Mouse (Mus musculus): ENCODE data around the gene Lpin2.

Lpin2 gene

DNA sequence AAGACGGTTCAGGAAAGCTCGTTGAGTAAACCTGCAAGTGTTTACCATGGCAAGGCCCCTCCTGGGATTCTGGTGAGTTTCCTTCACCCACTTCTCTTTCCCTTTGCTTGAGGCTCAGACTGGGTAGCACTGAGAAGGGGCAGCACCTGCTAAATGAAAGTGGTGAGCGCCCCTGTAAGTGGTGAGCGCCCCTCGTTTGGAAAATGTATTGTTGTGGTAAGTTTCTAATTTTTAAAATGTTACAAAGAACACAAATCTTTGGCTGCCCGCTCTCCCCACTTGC lies 22.4 kb downstream of the Lpin2 start:
- peak; percentile 38 for DNase-seq

DNA sequence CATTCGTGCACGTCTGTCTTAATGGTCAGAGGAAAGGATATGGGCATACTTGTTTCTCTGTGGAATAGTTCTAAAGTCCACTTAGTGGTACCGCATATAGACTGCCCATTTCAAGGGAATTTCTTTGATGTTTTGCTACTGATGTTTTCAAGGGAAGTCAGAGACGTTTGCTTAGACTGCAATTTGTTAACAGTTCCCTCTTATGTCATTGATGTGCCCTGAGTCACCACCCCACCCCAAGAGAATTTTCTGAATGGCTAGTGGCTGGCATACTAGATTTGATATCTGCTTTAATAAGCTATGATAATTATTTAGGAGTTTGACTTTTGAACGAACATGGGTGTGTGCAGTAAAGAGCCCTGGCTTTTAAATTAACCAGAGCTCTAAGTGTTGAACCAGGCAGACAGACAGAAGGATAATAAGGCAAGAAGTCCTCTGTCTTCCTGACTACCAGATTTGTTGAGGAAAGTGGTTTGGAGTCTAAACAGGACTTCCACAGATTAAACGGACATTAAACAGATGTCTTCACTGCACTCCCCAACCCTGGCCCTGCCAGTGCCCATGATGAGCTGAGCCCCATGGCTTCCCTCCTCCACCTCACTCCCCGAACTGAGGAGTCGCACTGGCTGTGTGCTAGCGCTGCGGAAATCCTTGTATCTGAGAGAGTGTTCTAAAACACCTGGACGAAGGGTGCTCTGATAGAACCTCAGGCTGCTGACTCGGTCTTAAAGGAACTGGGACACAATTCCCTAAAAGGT lies 24.0 kb downstream of the Lpin2 start:
- no peak for DNase-seq

DNA sequence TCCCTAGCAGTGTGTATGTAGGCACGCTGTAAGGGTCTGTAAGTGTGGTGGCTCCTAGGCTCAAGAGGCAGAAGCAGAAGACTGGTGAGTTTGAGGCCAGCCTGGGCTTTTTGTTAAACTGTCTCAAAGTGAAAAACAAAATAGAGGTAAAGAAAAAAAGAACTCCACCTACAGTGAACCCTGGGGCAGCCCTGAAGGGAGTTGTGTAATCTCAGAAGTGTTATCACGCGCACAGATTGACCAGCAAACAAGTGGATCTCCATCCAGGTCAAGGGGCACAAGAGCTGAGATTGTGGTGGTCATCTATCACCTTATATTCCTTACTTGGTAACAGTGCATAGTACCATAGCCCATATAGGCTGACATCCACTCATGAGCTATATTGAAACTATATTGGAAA lies 24.9 kb downstream of the Lpin2 start:
- no peak for DNase-seq

DNA sequence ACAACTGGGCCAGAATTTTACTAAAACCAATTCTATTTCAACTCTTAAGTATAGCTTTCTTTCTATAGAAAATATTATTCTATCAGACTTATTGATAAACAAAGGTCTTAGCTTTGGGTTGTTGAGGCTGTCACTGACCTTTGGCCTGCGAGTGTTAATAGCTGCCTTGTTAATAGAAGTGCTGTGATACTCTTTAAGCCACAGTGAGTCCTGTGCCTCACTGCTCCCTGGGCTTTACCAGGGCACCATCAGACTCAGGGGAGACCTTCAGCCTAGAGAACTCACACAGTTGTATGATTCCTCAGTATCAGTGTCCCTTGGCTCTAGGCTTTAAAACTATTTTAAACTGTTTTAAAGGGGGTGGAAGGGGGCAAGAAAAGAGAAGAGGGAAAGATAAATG lies 26.0 kb downstream of the Lpin2 start:
- DNase-seq, result no peak

DNA sequence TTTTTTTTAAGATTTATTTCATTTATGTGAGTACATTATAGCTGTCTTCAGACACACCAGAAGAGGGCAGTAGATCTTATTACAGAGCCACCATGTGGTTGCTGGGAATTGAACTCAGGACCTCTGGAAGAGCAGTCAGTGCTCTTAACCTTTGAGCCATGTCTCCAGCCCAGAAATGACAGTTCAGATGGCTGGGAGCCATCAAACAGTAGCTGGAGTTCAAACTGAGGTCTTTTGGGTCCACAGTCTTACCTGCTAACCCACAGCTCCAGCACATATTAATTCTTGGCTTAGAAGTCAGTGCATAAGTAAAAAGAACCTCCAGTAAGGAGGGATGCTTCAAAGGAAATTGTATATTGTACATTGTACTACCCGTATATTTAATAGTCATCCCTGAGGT lies 26.6 kb downstream of the Lpin2 start:
- no peak for DNase-seq

DNA sequence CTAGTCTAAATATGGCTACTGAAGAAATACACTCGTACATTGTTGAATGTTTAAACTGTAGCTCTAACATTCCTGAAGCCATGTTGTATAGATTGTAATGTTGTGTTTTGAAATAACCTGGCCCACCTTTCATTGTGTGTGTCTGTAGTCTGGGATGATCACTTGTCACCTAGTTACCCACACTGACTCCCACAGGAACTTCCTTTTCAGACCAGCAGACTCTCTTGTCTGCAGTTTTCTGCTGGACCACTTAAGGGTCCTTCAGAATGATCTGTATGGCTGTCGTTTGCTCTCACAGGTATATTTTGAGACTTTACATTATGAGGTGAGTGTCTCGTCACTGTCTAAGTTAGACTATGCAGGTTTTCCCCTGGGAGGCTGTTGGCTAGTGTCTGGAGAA lies 27.6 kb downstream of the Lpin2 start:
- no peak for DNase-seq

DNA sequence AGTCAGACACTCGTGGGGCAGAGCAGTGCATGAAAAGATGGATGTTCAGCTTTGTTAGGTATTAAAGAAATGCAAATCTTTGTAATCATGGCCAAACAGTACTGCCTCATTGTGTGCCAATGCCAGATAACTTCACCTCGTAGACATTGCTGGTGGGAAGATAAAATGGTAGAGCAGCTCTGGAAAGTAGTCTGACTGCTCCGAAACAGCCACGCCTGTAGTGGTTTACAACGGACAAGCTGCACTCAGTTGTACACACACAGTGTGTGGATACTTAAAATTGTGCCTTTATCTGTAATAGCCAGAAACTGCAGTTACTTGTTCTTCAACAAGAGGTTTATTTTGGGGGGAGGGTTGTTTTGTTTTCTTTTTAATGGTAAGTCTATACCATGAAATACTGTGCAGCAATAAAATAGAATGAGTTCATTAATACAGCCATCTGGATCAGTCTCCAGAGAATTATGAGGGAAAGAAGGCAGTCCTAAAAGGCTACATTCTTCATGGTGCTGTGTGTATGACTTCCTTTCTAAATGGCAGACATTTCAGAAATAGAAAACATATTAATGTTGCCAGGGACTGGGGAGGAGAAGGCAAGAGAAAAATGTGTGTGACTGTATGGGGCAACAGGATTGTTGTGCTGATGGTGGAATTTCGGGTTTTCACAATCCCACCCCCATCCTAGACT lies 29.7 kb downstream of the Lpin2 start:
- DNase-seq, result no peak

DNA sequence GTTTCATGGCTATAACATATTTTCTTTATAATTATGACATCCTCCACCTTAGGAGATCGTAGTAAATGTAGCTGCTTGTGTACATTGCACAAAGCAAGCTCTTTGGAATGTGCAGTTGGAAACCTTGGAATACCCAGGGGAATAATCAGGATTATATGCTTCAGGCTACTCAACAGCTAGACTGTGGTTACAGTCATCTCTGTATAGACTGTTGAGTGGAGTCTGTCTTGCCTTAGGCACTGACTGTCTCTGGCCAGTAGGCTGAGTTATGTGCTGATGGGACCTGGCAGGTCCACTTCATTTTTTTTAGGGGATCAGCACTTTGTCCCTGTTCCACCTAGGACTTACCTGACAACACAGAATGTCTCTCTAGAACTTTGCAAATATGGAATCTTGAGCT lies 31.3 kb downstream of the Lpin2 start:
- DNase-seq, result no peak

DNA sequence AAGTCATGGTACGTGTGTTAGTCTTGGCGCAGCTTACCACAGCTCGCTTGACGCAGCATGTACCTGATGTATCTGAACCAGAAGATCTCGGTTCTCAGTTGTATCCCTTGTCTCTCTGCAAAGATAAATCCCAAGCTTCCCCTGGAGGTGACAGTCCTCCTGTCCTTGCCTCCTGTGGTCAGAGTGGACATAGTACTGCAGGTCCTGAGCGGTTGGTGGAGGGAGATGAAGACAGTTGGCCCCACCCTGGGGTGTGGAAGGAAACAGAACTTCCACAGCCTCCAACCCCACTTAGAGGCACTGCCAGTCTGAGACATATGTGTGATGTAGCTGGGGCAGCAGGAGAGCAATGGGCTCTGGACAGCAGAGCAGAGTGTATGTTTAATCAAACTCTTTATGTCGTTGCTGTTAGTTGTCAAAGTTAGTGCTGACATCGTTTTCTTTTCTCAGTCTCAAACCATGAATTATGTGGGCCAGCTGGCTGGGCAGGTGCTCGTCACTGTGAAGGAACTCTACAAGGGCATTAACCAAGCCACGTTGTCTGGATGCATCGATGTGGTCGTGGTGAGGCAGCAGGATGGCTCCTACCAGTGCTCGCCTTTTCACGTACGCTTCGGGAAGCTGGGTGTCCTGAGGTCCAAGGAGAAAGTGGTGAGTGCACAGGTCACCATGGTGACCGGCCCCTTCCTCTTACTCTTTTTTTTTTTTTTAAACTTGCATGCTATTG lies 32.3 kb downstream of the Lpin2 start:
- no peak for DNase-seq

DNA sequence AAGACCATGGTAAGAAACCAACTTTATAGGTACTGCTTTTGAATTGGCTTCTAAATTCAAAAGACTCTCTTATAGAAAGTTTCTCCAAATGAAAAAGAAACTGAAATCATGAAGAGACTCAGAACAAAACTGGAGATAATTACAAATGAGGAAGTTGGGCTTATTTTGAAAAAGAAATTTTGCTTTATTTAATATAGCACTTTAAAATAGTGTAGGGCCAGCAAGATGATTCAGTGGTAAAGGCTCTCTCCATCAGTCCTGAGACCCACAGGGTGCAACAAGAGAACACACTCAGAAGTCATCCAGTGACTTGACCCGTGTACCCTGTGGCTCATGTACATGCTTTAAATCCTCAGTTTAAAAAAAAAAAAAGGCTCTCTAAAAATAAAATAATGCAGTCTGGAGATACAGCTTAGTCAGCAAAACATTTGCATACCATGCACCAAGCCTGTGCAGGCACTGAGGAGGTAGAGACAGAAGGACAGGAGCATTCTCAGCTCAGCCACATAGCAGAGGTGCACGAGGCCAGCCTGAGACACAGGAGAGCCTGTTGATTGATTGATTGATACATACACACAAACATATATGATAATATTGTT lies 33.0 kb downstream of the Lpin2 start:
- DNase-seq, result no peak

DNA sequence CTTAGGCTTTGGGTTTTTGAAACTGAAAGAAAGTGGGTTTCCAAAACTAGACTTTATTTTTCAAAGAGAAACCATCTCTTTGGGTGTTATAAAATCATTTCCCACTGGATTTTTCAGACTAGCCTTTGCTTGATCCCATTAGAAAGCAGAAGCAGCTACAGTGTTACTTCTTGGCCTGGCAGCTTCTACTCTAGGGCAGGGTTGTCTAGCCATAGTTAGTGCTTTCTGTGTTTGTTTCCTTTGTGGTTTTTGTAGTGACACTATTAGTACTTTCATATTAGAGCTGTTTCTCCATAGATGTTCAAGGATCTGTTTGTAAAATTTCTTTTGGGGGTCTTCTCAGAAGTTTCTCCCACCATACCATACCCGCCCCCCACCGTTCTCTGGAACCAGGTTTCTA lies 33.9 kb downstream of the Lpin2 start:
- no peak for DNase-seq

DNA sequence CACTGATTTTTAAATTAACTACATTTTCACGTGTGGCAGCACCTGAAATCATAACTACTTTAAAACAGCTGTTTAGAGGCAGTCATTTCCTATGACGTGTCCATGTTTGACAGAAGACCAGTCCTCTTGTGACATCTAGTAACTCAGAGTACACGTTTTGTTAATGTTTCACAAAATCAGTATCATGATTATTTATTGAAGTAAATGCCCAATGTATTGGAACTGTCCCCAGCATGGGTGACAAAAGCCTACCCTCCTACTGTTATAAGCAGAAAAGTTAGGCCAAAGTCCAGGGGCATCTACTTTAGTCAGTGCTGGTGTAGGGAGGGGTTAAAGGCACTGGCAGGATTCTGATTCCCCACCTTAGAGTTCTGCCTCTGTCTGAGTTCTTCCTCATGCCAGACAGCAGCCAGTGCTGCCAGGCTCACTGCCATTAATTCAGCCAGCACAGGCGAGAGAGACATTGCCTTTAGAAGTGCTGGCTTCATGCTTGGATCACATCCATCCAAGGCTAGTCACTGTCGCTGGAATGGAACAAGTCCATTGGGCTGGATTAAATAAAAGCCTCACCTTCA lies 34.8 kb downstream of the Lpin2 start:
- DNase-seq, result no peak

DNA sequence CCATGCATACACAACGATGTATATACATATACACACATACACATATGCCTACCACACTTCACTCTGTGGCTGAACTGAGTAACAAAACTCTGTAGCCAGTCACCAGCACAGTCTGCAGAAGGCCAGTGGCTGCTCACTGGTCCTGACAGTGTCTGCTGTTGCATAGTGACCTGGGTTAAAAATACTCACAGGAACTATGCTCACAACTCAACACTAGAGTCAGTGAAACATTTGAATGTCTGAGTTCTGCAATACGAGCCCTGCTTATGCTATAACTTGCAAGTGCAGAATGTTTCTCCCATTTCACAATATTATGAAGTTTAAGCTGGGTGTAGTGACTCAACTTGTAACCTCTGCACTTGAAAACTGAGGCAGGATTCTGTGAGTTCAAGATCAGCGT lies 39.0 kb downstream of the Lpin2 start:
- no peak for DNase-seq

DNA sequence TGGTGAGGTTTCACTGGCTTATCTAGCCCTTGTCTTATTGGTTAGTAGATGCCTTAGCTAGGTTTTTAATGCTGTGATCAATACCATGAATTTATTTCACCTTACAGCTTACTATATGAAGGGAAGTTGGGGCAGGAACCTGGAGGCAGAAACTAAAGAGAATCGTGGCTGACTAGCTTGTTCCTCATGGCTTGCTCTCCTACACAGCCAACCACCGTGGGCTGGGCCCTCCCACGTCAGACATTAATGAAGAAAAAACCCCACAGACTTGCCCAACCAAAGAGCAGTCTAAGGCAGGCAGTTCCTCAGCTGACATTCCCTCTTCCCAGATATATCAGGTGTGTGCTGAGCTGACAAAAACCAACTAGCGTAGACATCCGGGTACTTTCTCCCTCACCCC lies 41.3 kb downstream of the Lpin2 start:
- no peak for DNase-seq

DNA sequence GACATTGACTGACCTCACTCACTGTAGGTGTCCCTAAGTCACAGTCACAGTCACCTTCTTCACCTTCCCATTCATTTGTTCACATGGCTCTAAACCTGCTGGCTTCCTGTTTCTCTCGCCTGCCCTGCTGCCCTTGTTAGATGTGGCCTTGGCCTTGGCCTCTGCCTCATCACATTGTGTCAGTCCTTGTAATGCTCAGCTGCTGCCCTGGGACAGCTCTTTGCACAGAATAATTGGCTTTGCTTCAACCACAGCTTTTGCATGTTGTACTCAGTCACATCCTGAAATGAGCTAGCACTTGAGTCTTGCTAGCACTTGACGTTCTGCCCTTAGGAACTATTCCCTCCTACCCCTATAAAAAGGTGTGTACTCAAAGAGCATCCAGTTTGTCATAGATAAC lies 42.2 kb downstream of the Lpin2 start:
- DNase-seq, result no peak

DNA sequence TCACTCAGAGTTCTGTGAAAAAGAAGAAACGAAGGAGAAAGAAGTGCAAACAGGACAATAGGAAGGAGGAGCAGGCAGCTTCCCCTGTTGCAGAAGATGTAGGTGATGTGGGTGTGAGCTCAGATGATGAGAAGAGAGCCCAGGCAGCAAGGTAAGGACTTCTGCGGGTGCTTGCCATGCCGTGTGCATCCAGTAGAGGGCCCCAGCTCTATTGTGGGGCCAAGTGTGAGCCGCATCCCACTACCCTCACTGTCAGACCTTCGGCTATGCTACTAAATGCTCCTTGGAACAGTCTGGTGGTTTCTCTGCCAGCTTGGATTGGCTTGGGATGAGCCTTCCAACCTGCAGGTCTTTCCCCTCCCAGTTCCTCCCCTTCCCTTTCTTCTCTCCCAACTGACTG lies 42.7 kb downstream of the Lpin2 start:
- DNase-seq, result peak; percentile 47

DNA sequence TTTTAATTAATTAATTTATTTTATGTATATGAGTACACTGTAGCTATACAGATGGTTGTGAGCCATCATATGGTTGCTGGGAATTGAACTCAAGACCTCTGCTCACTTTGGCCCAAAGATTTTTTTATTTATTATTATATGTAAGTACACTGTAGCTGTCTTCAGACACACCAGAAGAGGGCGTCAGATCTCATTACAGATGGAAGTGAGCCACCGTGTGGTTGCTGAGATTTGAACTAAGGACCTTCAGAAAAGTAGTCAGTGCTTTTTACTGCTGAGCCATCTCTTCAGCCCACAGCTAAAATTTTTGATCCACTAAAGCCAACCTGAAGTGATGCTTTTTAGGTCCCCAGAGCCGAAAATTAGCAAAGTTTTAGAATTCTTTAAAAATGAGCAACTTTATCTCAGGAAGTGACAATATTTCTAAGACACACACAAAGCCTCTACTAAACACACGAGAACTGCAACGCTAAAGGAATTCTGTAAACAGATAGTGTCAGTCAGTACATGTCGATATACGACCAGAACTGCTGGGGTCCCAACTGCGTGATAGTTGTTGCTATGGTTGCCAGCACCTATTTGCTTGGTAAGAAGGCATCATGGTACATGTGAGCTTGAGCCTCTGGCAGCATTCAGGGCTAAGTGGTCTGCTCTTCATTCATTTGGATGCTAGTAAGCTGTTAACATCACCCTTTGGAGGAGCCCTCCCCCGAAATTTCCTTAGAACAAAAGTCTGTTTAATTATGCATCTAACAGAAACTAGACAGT lies 45.0 kb downstream of the Lpin2 start:
- no peak for DNase-seq

DNA sequence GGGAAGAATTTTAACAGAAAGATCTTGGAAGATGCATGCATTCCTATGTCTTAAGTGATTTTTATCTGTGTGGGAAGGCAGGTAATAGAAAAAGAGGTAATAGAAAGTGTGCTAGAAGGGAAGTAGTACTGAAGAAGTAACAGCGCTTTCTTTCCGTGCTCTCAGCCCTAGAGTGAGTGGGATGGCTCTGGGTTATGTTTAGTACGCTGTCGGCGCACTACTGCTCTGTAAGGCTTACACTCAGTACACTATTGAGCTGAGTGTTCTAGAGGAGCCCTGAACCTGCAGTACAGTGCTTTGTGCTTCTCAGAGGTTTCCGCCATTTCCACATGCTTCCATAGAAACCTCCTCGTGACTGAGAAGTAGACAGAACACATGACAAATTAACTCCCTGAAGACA lies 46.3 kb downstream of the Lpin2 start:
- no peak for DNase-seq

DNA sequence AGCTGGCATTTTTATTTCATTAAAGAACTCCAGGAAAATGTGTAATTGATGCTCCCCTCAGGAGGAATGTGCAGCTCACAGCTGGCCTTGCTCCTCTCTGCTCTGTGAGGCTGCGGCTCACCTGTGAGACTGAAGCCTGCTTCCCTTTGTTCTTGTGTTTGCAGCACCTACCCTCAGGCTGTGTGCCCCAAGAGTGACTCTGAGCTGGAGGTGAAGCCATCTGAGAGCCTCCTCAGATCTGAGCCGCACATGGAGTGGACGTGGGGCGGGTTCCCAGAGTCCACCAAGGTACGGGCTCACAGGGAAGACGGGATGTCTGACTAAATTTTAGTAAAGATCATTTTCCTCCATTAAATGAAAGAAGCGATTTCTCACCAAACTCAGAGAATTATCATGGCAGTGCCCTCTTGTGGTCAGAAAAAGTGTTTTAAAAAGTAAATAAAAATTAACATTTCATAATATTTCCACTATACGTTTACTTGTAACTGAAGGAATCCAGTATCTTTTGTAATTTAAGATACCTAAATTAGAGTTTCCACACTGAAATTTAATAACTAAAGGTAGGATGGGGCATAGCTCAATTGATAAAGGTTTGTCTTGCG lies 47.8 kb downstream of the Lpin2 start:
- DNase-seq, result no peak

DNA sequence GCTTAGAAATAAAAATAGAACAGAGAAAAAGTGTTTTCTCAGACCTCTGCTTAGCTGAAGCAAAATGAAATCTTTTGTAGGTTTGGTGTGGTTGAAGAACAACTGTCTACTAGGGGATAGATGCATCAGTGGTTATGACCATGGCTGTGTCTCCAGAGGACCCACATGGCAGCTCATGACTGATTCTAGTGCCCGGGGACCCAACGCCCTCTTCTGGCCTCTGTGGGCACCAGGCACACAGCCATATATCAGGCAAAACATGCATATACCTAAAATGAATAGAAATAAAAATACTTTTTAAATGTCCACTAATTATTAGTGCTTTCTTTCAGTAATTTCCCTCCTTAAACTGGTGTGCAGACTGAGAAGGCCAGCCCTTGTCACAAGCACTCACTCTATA lies 49.6 kb downstream of the Lpin2 start:
- no peak for DNase-seq

DNA sequence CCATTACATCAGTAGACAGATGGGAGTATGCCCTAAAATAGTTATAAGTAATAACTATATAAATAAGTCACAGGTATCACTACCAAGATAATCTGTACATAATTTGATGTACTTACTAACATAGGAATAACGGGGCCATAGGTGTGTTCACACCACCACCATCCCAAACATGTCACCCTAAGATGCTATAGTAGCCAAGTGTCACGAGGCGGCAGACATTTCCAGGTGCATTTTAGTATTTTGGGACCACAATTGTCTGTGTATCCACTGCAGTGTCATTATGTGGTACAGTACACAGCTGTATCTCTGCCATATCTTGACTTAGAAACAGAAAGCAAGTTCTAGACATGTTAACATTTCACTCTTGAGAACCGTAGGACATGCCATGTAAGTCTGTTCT lies 50.9 kb downstream of the Lpin2 start:
- no peak for DNase-seq

DNA sequence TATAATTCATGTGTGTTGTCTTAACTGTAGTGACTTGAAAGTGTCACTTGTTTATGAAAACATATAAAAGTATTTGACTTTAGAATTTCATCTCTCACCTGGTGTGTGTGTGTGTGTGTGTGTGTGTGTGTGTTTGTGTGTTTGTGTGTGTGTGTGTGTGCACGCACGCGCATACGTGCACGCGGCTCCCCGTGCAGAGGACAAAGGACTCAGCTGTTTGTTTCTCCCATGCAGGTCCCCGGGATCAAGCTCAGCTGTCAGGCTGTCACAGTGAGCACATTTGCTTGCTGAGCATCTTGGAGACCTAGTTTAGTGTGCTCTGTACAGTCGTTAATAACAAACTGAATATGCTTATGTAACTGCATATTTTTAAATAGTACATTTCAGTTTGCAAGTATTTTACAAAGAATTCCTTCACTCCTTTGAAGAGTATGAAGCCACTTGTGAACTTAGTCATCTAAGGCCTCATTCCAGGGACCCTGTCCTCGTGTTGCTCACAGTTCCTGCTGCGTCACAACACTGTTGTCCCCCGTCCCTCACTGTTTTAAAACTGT lies 51.8 kb downstream of the Lpin2 start:
- no peak for DNase-seq
